Mouse (Mus musculus): ENCODE results near the gene Acss2. TPM values are rescaled to one million over a fixed set of nuclear protein-coding genes. Genes with fewer than 3 reads are reported as not detected.

Acss2 gene
- 98.5 and 107 TPM in 2 replicates for polyA plus RNA-seq (2012; rRNA removed)

DNA sequence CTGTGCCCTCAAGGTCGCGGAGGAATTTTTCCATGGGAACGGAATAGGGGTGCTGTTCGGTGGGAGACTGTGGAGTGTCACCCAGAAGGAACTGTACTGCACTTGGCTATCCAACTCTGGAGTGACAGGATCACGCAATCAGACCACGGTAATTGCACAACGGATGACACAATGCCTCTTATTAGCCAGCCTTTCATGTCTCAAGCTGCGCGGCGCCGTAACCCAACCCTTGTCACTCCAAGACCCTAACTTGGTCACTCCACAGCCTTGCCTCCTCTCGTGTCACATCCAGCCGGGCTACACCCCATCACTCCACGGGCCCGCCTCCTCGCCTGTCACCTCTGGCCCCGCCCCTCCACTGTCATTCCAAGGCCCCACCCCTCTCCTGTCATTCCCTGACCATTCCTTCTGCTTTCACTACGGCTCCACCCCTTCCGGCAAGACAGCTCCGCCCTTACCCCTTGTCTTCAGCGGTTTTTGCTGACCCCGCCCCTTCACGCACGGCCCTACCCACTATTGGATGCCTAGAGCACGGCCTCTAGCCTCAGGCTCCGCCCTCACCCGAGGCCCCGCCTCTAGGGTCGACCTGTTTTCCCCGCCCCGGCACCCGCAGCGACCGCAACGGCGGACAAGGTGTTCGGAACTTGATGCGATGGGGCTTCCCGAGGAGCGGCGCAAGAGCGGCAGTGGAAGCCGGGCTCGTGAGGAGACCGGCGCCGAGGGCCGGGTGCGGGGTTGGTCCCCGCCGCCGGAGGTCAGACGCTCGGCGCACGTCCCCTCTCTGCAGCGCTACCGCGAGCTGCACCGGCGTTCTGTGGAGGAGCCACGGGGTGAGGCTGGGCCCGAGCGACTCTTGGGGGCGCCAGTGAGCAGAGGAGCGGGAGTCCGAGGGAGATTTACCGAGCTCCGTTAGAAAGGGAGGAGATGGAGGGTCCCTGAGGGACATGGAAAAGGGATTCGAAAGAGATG, at the start of gene Acss2, which contains the start of gene Ggt7:
Acss2 (plus strand) TSS at position 494 of the 969 bp plus-strand sequence.
Ggt7 (minus strand) TSS at position 783 of the 969 bp plus-strand sequence.
- Histone ChIP-seq H3K4me3 (replicated peaks; ENCODE audit: insufficient read depth, low read depth, low read length) (peak within 1 kb of the TSS; percentile 96), H3K27me3 (ENCODE audit: control insufficient read depth, insufficient read depth, low read length) (no peaks in the 10 kb centered on the region), H3K27ac (ENCODE audit: insufficient read depth, low read length) (peak within 1 kb of the TSS; percentile 45), H3K4me1 (ENCODE audit: control insufficient read depth, insufficient read depth, low read length) (no peaks in the 10 kb centered on the region; the same call in none of the 2 replicates)
- TF ChIP-seq CTCF (IDR thresholded peaks at IDR 0.05; ENCODE audit: borderline replicate concordance, insufficient read depth, low read depth, low read length) (peak; percentile 68; the same call in 1 of the 2 replicates), POLR2A (IDR thresholded peaks at IDR 0.05; ENCODE audit: borderline replicate concordance, insufficient read depth, low read length) (peak; percentile 63; the same call in 1 of the 2 replicates)
- 2% methylated on average over 68 of the region's 70 CpGs for WGBS
- DNase-seq = peak; percentile 99 to 100

DNA sequence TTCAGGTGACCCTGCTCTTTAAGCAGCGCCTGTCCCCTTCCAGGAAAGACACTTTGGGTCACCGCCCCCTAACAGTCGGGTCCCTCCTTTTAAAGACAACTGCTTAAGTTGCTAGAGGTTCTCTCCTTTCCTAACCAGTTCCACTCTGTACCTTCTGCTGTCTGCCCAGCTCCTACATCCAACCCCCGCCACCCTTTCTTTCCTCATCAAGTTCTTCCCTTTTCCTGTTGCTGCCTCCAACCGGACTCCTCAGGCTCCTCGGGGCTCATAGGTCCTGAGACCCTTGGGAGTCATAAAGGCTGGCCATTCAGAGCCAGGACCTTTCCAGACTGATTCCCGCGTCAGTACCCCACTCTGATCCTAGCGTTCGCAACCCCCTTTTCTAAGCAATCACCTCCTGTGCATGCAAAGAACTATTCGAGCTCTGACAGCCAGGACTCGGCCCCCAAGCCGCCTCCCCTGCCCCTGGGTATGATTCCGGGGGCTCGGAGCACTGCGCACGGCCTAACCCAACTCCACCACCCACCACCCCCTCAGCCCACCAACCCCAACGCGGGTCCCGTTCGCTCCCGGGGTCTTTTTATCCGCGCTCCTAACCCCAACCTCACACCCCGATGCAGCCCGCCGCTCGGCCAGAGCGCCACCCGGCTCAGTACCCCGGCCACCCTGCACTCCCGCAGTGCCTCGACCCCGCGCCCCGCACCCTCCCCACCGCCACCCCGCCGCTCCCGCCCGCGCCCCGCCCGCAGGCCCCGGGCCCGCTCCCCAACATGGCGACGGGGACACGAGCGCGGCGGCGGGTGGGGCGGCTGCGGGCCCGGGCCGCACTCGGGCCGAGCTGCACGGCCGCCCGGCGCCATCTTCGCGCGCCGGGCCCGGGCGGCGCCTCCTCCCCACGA, 44.8 kb upstream of the Acss2 start:
- peak; percentile 46 to 56 for DNase-seq

DNA sequence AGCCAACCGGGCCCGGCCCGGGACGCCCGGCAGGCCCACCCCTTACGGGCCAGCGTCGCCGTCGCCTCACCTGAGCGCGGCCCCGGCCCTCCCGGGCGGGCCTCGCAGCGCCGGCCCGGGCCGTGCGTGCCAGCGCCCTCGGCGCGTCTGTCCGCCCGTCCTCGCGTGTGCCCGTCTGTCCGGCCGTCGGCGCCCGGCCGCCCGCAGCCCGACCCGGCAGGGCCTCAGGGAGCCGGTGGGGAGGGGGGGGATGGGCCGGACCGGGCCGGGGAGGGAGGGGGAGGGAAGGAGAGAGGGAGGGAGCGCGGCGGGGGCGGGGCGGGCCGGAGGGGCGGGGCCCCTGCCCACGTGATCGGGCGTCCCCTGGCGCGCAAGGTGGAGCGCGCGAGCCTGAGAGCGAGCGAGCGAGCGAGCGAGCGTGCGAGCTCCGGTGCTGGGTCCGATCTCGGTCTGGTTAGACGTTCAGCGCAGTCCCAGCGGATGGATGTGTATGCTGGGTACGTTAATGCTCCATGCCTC, 44.1 kb upstream of the Acss2 start, which contains the start of gene Ncoa6:
Ncoa6 (minus strand) TSS at position 325 of the 519 bp plus-strand sequence.
- peak; percentile 76 to 79 for DNase-seq
- TF ChIP-seq CTCF (IDR thresholded peaks at IDR 0.05; ENCODE audit: borderline replicate concordance, insufficient read depth, low read depth, low read length) (no peak), POLR2A (IDR thresholded peaks at IDR 0.05; ENCODE audit: borderline replicate concordance, insufficient read depth, low read length) (peak; percentile 78; the same call in 1 of the 2 replicates)
- 1% methylated on average over 69 of the region's 72 CpGs for WGBS
- H3K4me3 ChIP-seq (replicated peaks; ENCODE audit: insufficient read depth, low read depth, low read length) = peak within 1 kb of the TSS; percentile 92
- H3K27ac ChIP-seq (ENCODE audit: insufficient read depth, low read length) = peak within 1 kb of the TSS; percentile 93
- H3K27me3 ChIP-seq (ENCODE audit: control insufficient read depth, insufficient read depth, low read length) = no peaks in the 10 kb centered on the region
- H3K4me1 ChIP-seq (ENCODE audit: control insufficient read depth, insufficient read depth, low read length) = peaks cover 4% of the 10 kb centered on the region; the same call in 1 of the 2 replicates

More for the DNA sequence above, 44.8 kb upstream of the Acss2 start:
- Histone ChIP-seq H3K27me3 (ENCODE audit: control insufficient read depth, insufficient read depth, low read length) (no peaks in the 10 kb centered on the region), H3K27ac (ENCODE audit: insufficient read depth, low read length) (peak overlapping the region; percentile 93), H3K4me3 (replicated peaks; ENCODE audit: insufficient read depth, low read depth, low read length) (peak overlapping the region; percentile 92), H3K4me1 (ENCODE audit: control insufficient read depth, insufficient read depth, low read length) (peaks cover 4% of the 10 kb centered on the region; the same call in 1 of the 2 replicates)
- TF ChIP-seq POLR2A (IDR thresholded peaks at IDR 0.05; ENCODE audit: borderline replicate concordance, insufficient read depth, low read length) (no peak), CTCF (IDR thresholded peaks at IDR 0.05; ENCODE audit: borderline replicate concordance, insufficient read depth, low read depth, low read length) (no peak)
- 1% methylated on average over 70 of the region's 71 CpGs for WGBS

DNA sequence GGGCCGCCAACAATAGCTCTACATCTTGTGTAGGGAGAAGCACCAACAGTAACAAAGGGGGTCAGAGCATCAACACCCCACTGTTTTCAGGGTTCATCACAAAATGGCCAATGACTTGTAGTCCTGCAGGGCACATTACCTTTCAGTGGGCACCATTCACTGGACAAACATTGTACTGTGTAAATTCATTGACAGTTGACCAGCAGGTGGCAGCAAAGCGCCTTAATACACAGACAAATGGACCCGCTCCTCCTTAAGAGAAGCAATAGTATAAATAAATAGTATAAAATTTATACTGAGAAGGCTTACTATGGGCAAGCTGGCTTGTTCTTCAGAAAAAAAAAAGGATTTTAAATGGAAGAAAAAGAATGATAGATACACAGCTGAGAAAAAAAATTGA, 35.7 kb upstream of the Acss2 start:
- H3K27ac ChIP-seq (ENCODE audit: insufficient read depth, low read length) = no peak overlapping the region
- H3K4me3 ChIP-seq (replicated peaks; ENCODE audit: insufficient read depth, low read depth, low read length) = no peak overlapping the region
- peak; percentile 45 to 57 for DNase-seq
- WGBS = 53% methylated on average over 3 of the region's 3 CpGs
- no peaks in the 10 kb centered on the region for H3K27me3 ChIP-seq (ENCODE audit: control insufficient read depth, insufficient read depth, low read length)
- H3K4me1 ChIP-seq (ENCODE audit: control insufficient read depth, insufficient read depth, low read length) = no peaks in the 10 kb centered on the region
- TF ChIP-seq CTCF (IDR thresholded peaks at IDR 0.05; ENCODE audit: borderline replicate concordance, insufficient read depth, low read depth, low read length) = peak; percentile 50; the same call in 1 of the 2 replicates
- TF ChIP-seq POLR2A (IDR thresholded peaks at IDR 0.05; ENCODE audit: borderline replicate concordance, insufficient read depth, low read length) = no peak

DNA sequence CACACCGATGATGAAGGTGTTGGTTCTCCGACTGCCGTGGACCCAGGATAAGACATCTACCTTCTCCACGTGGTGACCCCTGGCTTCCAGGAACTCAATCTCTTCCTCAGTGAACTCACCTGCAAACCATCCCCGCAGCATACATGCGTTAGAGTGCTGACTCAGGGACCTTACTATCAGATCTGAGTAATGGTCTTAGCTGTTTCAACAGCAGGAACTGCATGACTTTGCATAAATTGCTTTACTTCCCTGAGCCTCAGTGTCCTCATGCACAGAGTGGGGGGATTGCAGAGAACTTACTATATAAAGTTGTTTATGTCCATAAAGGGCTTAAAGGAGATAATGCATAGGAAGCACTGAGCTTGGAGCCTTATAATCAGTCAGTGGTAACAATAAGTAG, 26.8 kb upstream of the Acss2 start:
- no peaks in the 10 kb centered on the region for H3K27me3 ChIP-seq (ENCODE audit: control insufficient read depth, insufficient read depth, low read length)
- H3K27ac ChIP-seq (ENCODE audit: insufficient read depth, low read length) = no peak overlapping the region
- no peak overlapping the region for H3K4me3 ChIP-seq (replicated peaks; ENCODE audit: insufficient read depth, low read depth, low read length)
- WGBS = 96% methylated on average over 6 of the region's 6 CpGs
- no peak for DNase-seq
- TF ChIP-seq POLR2A (IDR thresholded peaks at IDR 0.05; ENCODE audit: borderline replicate concordance, insufficient read depth, low read length) (no peak), CTCF (IDR thresholded peaks at IDR 0.05; ENCODE audit: borderline replicate concordance, insufficient read depth, low read depth, low read length) (no peak)
- no peaks in the 10 kb centered on the region for H3K4me1 ChIP-seq (ENCODE audit: control insufficient read depth, insufficient read depth, low read length)

DNA sequence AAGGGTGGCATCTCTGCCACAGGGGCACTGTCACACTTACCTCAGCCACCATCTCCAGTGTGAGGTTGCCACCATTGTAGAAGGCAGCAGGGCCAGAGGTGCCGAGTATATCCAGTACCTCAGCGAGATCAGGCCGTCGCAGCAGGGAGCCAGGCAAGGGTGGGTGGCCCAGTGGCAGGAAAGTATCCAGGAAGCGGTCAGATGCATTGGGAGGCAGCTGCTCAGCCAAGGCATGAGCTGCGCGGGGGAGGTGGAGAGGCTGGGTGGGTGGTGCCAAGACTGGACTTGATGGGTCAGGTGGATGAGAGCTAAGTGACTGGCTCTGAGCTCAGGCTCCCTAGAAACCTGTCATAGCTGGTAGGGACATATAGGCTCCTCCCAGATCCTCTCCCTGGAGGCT, 15.2 kb upstream of the Acss2 start:
- Histone ChIP-seq H3K27me3 (ENCODE audit: control insufficient read depth, insufficient read depth, low read length) (no peaks in the 10 kb centered on the region), H3K4me1 (ENCODE audit: control insufficient read depth, insufficient read depth, low read length) (no peaks in the 10 kb centered on the region), H3K4me3 (replicated peaks; ENCODE audit: insufficient read depth, low read depth, low read length) (no peak overlapping the region), H3K27ac (ENCODE audit: insufficient read depth, low read length) (no peak overlapping the region)
- no peak for DNase-seq
- TF ChIP-seq CTCF (IDR thresholded peaks at IDR 0.05; ENCODE audit: borderline replicate concordance, insufficient read depth, low read depth, low read length) (no peak), POLR2A (IDR thresholded peaks at IDR 0.05; ENCODE audit: borderline replicate concordance, insufficient read depth, low read length) (no peak)
- 60% methylated on average over 7 of the region's 7 CpGs for WGBS

Data from cerebellum, adult 2 months (tissue).